Mouse (Mus musculus) thymus, postnatal 10 days (tissue): ENCODE data around the gene Atf7.

Experiments used
- DNase-seq, 2 experiments: peaks; one replicate each; pipeline ENCODE4 v3.0.0; 2021; ENCODE audit warnings: low spot score in 2 of 2

Atf7 gene

DNA sequence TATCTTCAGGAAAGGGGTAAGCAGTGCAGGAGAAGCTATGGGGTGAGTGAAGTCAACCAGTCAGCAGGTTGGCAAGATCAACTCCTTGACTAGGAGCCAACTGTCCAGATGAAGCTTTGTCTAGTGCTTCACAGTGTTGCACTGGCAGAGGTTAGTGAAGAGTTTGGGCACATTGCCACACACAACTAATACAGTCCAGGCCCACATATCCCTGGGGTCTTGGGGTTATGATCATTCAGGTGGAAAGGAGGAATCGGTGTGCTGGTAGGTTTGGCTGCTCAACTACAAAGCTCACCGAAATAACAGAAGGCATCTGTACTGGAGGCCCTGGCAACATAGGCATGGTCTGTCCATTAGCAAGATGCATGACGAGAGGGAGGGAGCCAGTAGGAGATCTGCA is 77.8 kb downstream of the Atf7 start:
- no peak for DNase-seq

DNA sequence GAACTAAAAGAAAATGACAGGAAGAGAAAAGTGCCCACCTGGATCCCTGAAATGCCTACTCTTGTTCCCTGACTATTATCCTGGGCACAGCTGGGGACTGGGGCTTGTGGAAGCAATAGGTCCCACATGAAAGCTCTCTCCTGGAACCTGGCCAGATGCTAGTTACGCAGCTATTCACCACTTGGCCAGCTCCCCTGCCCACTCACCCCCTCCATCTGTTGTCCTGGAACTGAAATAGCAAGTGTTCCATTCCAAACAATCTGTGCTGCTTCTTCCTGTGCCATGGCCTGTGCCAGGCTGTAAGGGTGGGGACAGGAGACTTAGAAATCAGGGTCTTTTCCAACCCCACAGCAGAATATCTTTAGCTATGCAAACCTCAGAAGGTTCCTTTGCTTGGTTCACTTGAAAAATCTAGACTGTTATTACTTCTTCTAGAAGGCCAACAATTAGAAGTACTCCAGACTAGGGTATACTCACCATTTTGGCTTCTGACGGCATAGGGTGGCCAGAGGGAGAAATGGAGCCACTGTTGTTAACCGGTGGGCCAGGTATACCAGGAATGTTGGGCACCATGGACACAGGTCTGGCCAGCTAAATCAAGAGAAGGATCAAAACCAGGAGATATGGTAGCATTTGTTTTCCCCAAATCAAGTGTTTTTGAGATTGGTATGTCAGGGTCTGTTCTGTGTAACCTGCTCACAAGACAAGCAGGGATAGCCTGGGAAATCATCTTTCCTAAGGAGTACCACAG is 78.4 kb downstream of the Atf7 start:
- DNase-seq, result no peak

DNA sequence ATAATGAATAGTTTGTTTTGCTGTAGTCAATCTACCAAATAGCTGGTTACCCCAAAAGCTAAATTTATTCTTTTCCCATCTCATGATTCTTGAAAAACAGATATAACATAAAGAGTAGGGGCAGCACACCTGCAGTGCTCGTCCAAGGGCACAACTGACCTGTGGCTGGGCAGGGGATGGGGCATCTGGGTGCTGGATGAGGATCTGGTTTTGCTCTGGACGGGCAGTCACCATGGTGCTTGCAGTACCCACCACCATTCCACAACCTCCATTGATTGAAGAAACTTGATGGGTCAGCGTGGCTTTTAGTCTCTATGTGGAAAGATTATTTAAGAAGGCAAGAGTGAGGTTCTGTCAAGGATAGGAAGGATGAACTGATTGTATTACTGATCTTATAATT is 79.0 kb downstream of the Atf7 start:
- no peak for DNase-seq

DNA sequence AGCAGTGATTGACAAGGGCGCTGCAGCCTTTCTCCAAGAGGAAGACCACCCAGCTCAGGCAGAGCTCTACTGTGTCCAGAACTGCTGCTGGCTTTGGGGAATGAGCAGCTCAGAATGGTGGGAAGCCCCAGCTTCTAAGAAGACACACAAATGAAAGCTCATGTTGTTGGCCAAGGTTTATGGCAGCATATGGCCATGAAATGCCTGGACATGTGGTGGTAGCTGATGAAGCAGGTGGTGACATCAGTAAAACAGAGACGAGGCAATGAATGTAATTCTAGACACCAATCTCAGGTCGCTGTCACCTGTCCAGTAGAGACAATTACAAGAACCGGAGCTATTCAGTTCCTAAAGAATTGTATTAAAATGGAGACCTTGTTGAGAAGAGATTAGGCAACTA is 80.5 kb downstream of the Atf7 start:
- DNase-seq, result no peak

DNA sequence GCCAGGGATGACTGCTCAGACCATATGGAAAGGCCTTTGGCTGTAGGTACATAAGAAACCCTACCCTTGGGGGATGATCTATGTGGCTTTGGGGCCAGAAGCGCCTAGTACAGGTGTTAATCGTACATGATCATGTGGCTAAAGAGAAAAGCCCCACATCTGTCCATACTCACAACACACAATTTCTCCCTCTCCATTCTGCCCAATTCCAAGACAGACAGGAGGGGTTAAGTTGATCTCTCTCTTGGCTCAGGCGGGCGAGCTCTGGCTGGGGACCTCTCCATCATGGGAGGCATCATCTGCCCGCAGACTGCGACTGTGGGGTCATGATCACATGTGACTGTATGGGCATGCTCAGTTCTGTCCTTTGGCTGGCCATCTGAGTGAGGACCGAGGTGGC is 91.3 kb downstream of the Atf7 start:
- no peak for DNase-seq

DNA sequence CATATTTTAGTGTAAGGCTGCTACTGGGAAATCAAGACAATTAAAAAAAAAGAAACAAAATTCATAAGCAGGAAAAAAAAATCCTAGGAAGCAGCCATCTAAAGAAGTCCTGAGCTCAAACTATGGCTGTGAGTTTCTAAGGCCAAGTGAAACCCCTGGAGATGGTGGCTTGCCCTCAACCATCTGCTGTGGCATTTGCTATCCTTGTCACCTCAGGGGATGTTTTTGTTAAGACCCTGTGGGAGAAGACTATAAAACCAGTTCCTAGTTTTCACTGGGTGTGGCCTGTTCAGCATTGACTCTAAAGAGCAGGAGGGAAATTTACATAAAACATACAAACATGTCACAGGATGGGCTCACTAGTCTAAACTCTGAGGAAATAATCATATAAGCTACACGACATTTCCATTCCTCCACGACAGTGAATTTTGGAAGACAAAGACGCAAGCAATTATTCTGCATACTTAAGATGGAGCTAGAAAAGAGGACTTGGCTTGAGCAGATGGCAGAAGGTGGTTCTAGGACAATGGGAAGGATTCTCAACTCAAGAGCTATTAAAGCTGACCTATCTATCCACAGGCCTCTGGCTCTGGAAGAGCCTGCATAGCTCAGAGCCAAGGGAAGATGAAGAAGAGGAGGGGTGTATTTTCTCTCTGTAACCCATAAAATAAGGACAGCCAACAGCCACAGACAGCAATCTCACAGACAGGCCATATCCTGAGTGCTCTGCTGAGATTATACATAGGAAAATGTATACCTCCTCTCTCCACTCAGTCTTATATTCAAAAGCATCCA is 93.0 kb downstream of the Atf7 start:
- DNase-seq, result no peak

DNA sequence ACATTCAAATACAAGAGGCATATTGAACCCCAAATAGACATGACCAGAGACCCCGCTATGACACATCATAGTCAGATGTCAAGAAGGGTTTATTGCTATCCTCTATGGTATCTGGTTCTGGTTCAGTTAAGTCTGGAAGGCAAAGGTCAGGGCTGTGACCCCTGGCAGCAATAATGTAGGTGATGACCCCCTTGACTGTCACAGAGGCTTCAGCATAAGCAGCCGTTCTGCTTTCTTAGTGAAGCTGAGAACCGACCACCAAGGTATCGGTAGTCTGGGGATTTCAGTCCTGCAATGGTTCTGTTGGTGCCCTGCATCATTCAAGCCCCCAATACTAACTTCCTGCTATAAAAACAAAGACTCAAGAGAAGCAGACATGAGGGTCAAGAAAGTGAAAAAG is 93.7 kb downstream of the Atf7 start:
- DNase-seq, result no peak

DNA sequence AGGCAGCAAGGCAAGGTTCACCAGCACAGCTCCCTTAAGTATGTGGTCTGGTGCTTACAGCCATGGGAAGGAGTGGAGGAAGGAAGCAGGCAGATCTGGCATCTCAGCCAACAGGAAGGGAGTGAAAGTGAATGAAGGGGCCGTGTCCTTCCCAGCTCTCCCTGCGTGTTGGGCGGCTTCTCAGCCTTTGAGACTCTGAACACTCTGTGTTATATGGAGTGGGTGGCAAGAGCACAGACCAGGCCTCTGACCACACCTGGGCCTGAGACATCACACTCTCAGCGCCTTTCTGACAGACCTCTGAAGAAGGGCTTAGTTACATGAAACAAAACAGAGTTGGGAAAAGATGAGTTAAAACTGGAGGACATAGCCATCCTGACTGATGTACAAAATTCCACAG is 94.7 kb downstream of the Atf7 start:
- DNase-seq, result no peak

DNA sequence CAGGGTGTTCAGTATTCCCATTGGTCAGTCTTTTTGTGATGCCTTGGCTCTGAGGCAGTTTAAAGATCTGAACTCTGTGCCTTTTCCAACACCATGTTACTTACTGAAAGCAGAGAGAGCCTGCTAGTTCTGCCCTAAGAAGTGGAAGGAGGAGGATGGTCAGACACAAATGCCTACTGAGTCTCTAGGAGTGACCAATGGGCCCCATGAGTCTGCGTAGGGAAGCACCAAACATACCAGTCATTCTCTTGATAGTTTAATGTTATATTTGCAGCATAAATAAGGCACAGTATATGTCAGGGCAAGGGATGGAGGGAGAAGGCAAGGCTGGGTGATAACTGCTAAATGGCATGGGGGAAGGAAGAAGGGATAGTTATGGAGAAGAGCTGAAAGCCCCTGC is 96.9 kb downstream of the Atf7 start:
- DNase-seq, result no peak

DNA sequence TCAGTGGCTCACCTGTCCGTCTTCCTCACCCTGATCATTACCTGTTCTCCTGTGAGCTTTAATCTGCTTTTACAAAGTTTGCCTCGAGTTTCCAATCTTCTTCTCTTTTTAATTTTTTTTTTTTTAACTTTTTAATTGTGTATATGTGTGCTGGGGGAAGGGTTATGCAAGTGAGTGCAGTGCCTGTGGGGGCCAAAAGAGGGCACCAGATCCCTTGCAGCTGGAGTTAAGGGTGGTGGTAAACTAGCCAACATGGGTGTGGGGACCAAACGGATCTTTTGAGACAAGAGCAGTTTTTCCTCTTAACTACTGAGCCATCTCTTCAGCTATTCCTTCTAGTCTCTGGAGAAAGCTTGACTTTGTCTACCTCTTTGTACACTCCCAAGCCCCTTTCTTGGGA is 97.3 kb downstream of the Atf7 start:
- peak in 1 of 2 experiments; percentile 33 for DNase-seq

DNA sequence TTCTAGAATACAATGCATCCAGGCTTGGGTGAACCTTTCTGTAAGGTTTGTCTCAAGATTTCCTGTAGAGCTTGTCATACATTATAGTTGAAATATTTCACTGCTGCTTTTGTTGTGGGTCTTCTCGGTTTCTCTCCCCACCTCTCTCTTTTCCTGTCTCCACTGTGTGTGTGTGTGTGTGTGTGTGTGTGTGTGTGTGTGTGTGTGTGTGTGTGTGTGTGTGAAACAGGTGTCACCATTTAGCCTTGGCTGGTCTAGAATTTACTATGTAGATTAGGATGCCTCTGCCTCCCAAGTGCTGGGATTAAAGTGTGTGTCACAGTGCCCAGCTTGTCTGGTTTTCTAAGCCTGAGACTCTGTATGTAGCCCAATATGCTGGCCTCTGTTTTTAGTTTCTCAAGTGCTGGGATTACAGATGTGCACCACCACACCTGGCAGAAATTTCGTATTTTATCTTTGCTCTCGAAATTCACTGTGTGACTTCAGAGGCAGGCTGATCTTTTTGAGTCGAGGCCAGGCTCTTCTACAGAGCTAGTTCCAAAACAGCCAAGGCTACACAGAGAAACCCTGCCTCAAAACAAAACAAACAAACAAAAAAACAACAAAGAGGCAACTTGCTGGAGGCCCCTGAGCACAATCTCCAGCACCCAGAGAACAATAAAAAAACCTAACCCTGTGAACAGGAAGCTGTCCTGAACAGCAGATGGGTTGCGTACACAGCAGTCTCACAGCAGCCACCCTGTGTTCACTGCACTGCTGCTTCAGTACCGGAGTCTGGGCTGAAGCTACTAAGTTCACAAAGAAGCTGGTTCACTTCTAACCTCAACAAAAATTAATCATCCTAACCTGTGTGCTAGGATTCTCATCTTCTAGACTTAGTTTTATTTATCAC is 98.9 kb downstream of the Atf7 start:
- DNase-seq, result no peak

DNA sequence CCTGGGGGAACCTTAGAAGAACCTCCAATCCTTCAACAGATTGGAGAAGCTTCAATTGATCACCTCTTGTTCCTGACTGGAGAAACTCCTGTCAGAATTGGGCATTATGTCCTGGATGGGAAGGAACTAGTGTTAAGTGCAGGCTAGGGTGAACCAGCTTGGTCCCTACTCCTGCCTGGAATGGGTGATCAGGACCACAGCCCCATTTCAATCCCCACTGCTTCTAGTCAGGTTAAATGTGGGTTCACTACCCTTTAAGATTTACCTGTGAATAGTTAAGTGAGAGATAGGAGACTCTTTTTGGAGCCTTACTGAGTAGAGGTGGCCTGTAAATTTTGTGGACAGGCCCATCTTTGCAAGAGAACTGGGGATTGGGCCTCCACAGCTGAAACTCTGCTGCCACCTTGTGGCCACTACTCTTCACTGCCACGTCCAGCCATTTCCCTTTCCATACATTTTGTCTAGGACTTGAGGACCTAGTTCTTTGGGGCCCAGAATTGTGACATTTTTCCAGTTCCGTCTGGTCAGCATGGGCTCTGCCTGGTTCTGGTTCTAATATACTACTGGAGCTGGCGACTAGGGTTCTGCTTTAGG is 100.3 kb downstream of the Atf7 start, which contains the start of gene Npff:
Gene Npff (minus strand): TSS at position 51 of the 594 bp plus-strand sequence.
- peak; percentile 44 to 73 for DNase-seq

DNA sequence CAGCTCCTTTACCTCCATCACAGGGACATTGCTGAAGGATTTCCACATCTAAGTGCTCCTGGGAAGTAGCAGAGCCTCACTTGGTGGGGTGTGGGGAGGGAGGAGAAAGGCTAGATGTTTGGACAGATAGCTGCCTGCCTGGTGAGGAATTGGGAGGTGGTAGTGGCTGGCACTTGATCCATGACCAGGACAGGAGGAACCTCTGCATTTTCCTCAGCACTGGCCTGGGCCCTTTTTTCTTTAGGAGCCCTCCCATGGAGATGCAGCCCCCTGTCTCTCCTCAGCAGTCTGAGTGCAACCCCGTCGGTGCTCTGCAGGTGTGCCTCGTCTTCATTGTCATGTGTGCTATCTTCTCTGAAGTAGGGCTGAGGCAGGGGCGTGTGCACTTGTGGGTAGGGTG is 103.8 kb downstream of the Atf7 start:
- DNase-seq, result no peak

DNA sequence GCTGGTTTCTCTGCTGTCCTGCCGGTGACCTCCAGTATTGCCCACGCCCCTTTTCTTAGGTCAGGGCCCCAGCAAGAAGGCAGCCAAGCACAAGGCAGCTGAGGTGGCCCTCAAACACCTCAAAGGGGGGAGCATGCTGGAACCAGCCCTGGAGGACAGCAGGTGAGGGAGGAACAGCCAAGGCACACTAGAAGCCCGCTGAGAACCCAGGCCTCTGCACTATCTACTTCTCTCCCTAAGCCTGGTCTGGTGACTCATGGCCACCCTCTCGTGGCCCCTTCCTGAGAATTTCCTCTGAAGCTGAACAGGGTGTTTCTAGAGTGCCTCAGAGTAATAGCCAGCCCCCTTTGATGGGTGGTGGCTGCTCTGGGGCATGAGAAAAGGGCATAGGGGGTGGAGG is 104.8 kb downstream of the Atf7 start:
- no peak for DNase-seq

DNA sequence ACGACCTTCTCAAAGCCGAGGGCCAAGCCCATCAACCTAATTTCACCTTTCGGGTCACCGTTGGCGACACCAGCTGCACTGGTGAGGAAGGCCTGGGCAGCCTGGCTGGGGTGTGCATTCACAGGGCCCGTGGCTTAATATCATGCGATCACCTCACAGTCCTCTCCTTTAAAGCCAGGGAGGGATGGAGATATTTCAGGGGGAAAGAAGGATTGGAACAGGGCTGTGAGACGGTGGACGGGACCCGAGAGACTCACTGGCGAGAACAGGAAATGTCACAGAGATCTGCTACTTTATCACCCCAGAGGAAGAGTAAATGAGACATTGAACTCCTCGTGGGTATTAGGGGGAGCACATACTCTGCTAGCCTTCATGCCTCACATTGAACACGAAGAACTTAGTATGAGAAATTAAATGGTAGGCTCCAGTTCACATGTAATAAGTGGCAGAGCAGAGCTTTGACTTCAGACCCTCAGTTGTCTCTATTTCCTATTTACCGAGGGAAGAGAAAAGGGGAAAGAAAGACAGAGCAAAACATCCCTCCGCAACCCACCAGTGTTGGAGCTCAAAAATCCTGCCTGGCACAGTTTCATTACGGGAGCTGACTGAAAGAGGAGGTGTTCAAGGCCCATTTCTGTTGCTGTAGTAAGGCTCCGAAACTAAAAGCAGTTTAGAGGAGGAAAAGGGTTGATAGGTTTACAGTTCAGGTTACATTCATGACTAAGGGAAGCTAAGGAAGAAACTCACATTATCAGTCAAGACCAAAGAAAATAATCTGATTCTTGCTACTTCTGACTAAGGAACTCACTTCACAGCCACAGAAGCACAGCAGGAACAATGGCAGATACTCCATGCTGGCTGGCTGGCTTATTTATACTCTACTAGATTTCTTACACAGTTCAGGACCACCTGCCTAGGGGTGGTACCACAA is 105.8 kb downstream of the Atf7 start:
- no peak for DNase-seq

DNA sequence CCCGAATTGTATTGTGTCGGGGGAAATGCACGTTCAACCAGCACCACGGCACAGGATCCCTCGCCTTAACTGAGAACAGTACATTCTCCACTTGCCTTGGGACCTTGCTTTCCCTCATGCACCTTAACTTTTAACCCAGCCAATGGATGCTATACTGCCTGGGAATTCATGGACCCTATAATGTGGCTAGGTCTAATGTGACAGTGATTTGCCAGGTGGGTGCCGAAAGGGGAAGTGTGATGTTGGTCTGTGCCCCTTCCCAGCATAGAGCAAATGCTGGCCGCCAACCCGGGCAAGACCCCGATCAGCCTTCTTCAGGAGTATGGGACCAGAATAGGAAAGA is 106.4 kb downstream of the Atf7 start:
- no peak for DNase-seq

DNA sequence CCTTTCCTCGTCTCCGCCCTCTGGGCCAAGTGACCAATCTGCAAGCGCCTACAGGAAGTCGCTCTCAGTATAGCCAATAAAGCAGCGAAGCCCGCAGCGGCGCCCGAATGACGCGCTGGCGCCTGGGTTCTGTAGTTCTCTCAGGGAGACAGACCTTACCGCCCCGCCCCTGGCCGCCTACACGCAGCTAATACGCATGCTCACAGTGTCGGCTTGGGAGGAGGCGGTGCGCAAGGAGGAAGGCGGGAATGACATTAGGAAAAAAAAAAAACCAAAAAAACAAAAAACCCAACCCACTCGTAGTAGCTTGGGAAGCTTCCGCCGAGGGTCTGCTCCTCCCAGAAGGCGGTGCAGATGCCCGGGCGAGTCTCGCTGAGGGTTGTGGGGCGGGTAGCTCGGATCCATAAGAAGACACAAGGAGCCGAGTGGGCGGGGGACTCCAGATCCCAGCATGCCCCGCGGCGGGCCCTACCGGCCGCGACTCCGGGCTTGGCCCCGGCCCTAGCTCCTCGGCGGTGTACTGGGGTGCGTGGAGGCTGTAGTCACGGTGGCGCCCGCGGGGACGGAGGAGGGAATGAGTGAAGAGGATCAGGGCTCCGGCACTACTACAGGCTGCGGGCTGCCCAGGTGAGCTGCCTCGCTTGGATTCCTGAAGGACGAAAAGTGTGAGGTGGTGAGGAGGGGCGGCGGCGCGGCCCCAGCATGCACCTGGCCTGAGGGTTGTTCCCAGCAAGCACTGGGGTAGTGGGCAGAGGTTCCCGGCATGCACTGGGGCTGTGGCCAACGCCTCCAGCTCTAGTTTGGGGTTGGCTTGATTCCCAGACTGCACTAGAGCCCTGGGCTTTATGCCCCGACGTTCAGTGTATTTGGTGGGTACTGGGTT is 107.0 kb downstream of the Atf7 start, which contains the start of gene Tarbp2:
Gene Tarbp2 (plus strand): TSS at position 217 of the 883 bp plus-strand sequence.
- DNase-seq, result peak; percentile 96 to 99

DNA sequence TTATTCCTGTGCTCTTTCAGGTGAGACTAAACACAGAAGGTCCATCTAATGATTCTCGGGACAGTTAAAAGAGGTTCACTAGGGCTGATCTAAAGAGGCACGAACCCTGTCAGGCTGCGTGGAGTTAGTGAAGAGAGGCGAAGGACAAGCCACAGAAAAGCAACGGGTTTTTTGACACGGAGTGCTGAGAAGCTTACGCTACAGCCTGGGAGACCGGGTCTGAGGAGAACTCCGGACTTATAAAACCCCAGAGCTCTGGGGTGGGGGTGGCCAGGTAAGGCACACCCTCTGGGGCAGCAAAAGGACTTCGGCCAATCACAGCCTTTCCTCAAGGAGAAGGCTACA is 107.7 kb downstream of the Atf7 start:
- DNase-seq, result no peak

DNA sequence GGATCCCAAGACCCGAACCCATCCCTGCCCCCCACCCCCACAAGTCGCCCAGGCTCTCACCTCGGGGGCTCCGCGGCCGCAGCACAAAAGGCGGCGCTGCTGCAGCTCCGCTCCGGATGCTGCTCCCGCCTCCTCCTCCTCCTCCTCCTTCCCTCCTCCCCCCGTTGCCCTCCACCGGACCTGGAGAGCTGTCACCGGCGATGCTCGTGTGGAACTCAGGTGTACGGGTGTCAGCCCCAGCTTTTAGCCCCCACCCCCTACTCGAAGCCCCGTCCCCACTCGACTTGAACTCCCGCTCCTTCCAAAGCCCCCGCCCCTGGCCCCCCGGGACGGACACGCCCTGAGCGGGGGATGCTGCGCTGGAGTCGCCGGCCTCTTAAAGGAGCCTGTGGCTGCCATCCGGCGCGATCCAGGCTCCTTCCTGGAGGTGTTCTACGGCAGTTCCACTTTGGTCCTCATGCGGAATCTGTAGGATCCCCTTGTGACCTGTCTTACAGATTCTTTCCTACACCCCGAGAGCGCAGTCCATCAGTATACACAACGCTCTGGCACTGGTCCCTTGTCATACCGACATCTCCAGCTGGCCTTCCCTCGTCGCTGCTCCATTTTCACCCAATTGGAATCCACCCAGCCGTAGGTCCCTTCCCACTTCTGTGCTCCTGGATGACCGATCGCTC is 108.4 kb downstream of the Atf7 start, which contains the start of gene Map3k12:
Gene Map3k12 (minus strand): TSS at position 337 of the 677 bp plus-strand sequence.
- peak; percentile 59 to 64 for DNase-seq
